Mouse (Mus musculus) embryonic facial prominence, embryonic 13.5 days (tissue): Measurements from ENCODE around the gene Npc1l1. TPM values are rescaled to one million over a fixed set of nuclear protein-coding genes. Genes with fewer than 3 reads are reported as not detected.

Experiments
- ATAC-seq: fragments of 200-750 bp; cut with Nextera tagmentation; 2 replicates; pipeline ENCODE4 v1.8.0; 2017; ENCODE audit warnings: low read depth; ENCODE audit not compliant: insufficient number of reproducible peaks, insufficient read depth, low FRiP score, low TSS enrichment
- H3K27ac ChIP-seq: fragments of 300-500 bp; sonication (generic); 2 replicates; pipeline ENCODE4 v1.5.1; 2015; ENCODE audit warnings: moderate library complexity, mild to moderate bottlenecking, inconsistent platforms
- H3K27me3 ChIP-seq: fragments of 300-500 bp; sonication (generic); 2 replicates; pipeline ENCODE4 v1.6.1; 2015; ENCODE audit warnings: mild to moderate bottlenecking, inconsistent platforms
- H3K36me3 ChIP-seq: fragments of 300-500 bp; sonication (generic); 2 replicates; pipeline ENCODE4 v1.6.1; 2015; ENCODE audit warnings: mild to moderate bottlenecking, inconsistent platforms
- H3K4me1 ChIP-seq: fragments of 300-500 bp; sonication (generic); 2 replicates; pipeline ENCODE4 v1.6.1; 2015; ENCODE audit warnings: inconsistent platforms
- H3K4me2 ChIP-seq: fragments of 300-500 bp; sonication (generic); 2 replicates; pipeline ENCODE4 v1.6.1; 2015; ENCODE audit warnings: moderate library complexity, mild to moderate bottlenecking, inconsistent platforms
- H3K4me3 ChIP-seq: fragments of 300-500 bp; sonication (generic); 2 replicates; pipeline ENCODE4 v1.5.1; 2015; ENCODE audit warnings: mild to moderate bottlenecking, inconsistent platforms
- H3K9ac ChIP-seq: fragments of 300-500 bp; sonication (generic); 2 replicates; pipeline ENCODE4 v1.6.1; 2015; ENCODE audit warnings: mild to moderate bottlenecking, inconsistent platforms
- H3K9me3 ChIP-seq: fragments of 300-500 bp; sonication (generic); 2 replicates; pipeline ENCODE4 v1.6.1; 2016; ENCODE audit warnings: inconsistent platforms
- WGBS: fragments of 180-500 bp; shearing (Covaris S2); methylation state at CpG from one replicate; pipeline ENCODE4 v1.1.7; 2015; ENCODE audit warnings: mixed read lengths; 5-methylcytosine and 5-hydroxymethylcytosine counted together
- polyA plus RNA-seq: library from polyadenylated mRNA; unstranded; fragments of >200 nt; fragmentation: Nextera tagmentation; extraction: Ambion mirVana; gene quantifications from 2 replicates; pipeline ENCODE4 v1.2.1, GENCODE M21; 2015

Npc1l1 gene
- polyA plus RNA-seq, 1 experiment from 2014 or later = 0.04 TPM

GRCm38 (mm10) chr11:6252824-6253223 lies 22.9 kb upstream of the Npc1l1 start:
- no peak overlapping the region for H3K4me2 ChIP-seq
- no peak for ATAC-seq
- H3K9ac ChIP-seq = no peak overlapping the region
- no peak overlapping the region for H3K4me3 ChIP-seq
- H3K9me3 ChIP-seq = no peaks in the 10 kb centered on the region
- H3K36me3 ChIP-seq = peaks cover 5% of the 10 kb centered on the region
- H3K27me3 ChIP-seq = no peaks in the 10 kb centered on the region
- WGBS = 90% methylated on average over 4 of the region's 4 CpGs
- H3K4me1 ChIP-seq = no peaks in the 10 kb centered on the region
- no peak overlapping the region for H3K27ac ChIP-seq

- H3K36me3 ChIP-seq = no peaks in the 10 kb centered on the region
- H3K4me2 ChIP-seq = no peak overlapping the region
- no peak overlapping the region for H3K9ac ChIP-seq
- no peaks in the 10 kb centered on the region for H3K9me3 ChIP-seq
- no peak for ATAC-seq
- 92% methylated on average over 5 of the region's 5 CpGs for WGBS
- H3K4me3 ChIP-seq = no peak overlapping the region
- no peak overlapping the region for H3K27ac ChIP-seq
- no peaks in the 10 kb centered on the region for H3K27me3 ChIP-seq
- no peaks in the 10 kb centered on the region for H3K4me1 ChIP-seq
These were observed 22.3 kb upstream of the Npc1l1 start for GRCm38 (mm10) chr11:6252248-6252647.

GRCm38 (mm10) chr11:6244707-6245106 lies 14.8 kb upstream of the Npc1l1 start:
- Histone ChIP-seq H3K4me3 (no peak overlapping the region), H3K36me3 (no peaks in the 10 kb centered on the region), H3K9me3 (no peaks in the 10 kb centered on the region), H3K9ac (no peak overlapping the region), H3K27me3 (no peaks in the 10 kb centered on the region), H3K27ac (no peak overlapping the region), H3K4me1 (no peaks in the 10 kb centered on the region), H3K4me2 (no peak overlapping the region)
- ATAC-seq = no peak
- WGBS = 56% methylated on average over 19 of the region's 19 CpGs

- Histone ChIP-seq H3K36me3 (no peaks in the 10 kb centered on the region), H3K27ac (no peak overlapping the region), H3K9me3 (peaks cover 24% of the 10 kb centered on the region), H3K9ac (no peak overlapping the region), H3K4me3 (no peak overlapping the region), H3K27me3 (no peaks in the 10 kb centered on the region), H3K4me1 (no peaks in the 10 kb centered on the region), H3K4me2 (no peak overlapping the region)
- 83% methylated on average over 4 of the region's 4 CpGs for WGBS
- no peak for ATAC-seq
These were observed 3.1 kb upstream of the Npc1l1 start for GRCm38 (mm10) chr11:6233025-6233424.

- Histone ChIP-seq H3K27ac (no peak overlapping the region), H3K36me3 (no peaks in the 10 kb centered on the region), H3K9me3 (no peaks in the 10 kb centered on the region), H3K27me3 (no peaks in the 10 kb centered on the region), H3K4me3 (no peak overlapping the region), H3K9ac (no peak overlapping the region), H3K4me1 (no peaks in the 10 kb centered on the region), H3K4me2 (no peak overlapping the region)
- ATAC-seq = no peak
- 68% methylated on average over 14 of the region's 14 CpGs for WGBS
These were observed 5.3 kb downstream of the Npc1l1 start for GRCm38 (mm10) chr11:6224541-6225229.

- 93% methylated on average over 10 of the region's 10 CpGs for WGBS
- no peaks in the 10 kb centered on the region for H3K4me1 ChIP-seq
- ATAC-seq = no peak
- H3K4me3 ChIP-seq = no peak overlapping the region
- no peaks in the 10 kb centered on the region for H3K27me3 ChIP-seq
- H3K27ac ChIP-seq = no peak overlapping the region
- no peaks in the 10 kb centered on the region for H3K9me3 ChIP-seq
- no peak overlapping the region for H3K4me2 ChIP-seq
- no peak overlapping the region for H3K9ac ChIP-seq
- no peaks in the 10 kb centered on the region for H3K36me3 ChIP-seq
These were observed 7.8 kb downstream of the Npc1l1 start for GRCm38 (mm10) chr11:6222187-6222586.

GRCm38 (mm10) chr11:6219967-6220366 lies 10.0 kb downstream of the Npc1l1 start:
- Histone ChIP-seq H3K9me3 (no peaks in the 10 kb centered on the region), H3K4me2 (no peak overlapping the region), H3K27me3 (no peaks in the 10 kb centered on the region), H3K36me3 (no peaks in the 10 kb centered on the region), H3K4me1 (no peaks in the 10 kb centered on the region), H3K27ac (no peak overlapping the region), H3K9ac (no peak overlapping the region), H3K4me3 (no peak overlapping the region)
- no peak for ATAC-seq
- WGBS = 75% methylated on average over 6 of the region's 6 CpGs

GRCm38 (mm10) chr11:6218189-6218896 lies 11.6 kb downstream of the Npc1l1 start:
- H3K9ac ChIP-seq = no peak overlapping the region
- H3K36me3 ChIP-seq = no peaks in the 10 kb centered on the region
- no peaks in the 10 kb centered on the region for H3K4me1 ChIP-seq
- ATAC-seq = no peak
- no peak overlapping the region for H3K27ac ChIP-seq
- no peak overlapping the region for H3K4me2 ChIP-seq
- H3K9me3 ChIP-seq = no peaks in the 10 kb centered on the region
- 79% methylated on average over 11 of the region's 11 CpGs for WGBS
- no peak overlapping the region for H3K4me3 ChIP-seq
- no peaks in the 10 kb centered on the region for H3K27me3 ChIP-seq

- Histone ChIP-seq H3K36me3 (no peaks in the 10 kb centered on the region), H3K4me3 (no peak overlapping the region), H3K4me2 (no peak overlapping the region), H3K9me3 (no peaks in the 10 kb centered on the region), H3K9ac (no peak overlapping the region), H3K27me3 (no peaks in the 10 kb centered on the region), H3K27ac (no peak overlapping the region), H3K4me1 (no peaks in the 10 kb centered on the region)
- 40% methylated on average over 3 of the region's 3 CpGs for WGBS
- ATAC-seq = no peak
These were observed 13.1 kb downstream of the Npc1l1 start for GRCm38 (mm10) chr11:6216834-6217233.

- no peak overlapping the region for H3K4me2 ChIP-seq
- H3K9ac ChIP-seq = no peak overlapping the region
- H3K4me3 ChIP-seq = no peak overlapping the region
- H3K27ac ChIP-seq = no peak overlapping the region
- H3K9me3 ChIP-seq = 0 out of 2 replicates have a peak, but pooled peaks cover 3% of the 10 kb centered on the region
- WGBS = 82% methylated on average over 1 of the region's 1 CpGs
- H3K4me1 ChIP-seq = no peaks in the 10 kb centered on the region
- no peaks in the 10 kb centered on the region for H3K27me3 ChIP-seq
- no peaks in the 10 kb centered on the region for H3K36me3 ChIP-seq
- no peak for ATAC-seq
These were observed 21.8 kb downstream of the Npc1l1 start for GRCm38 (mm10) chr11:6208158-6208557.

- no peaks in the 10 kb centered on the region for H3K4me1 ChIP-seq
- no peak for ATAC-seq
- H3K36me3 ChIP-seq = no peaks in the 10 kb centered on the region
- H3K27ac ChIP-seq = no peak overlapping the region
- H3K4me3 ChIP-seq = no peak overlapping the region
- H3K4me2 ChIP-seq = no peak overlapping the region
- 85% methylated on average over 2 of the region's 2 CpGs for WGBS
- H3K9me3 ChIP-seq = 0 out of 2 replicates have a peak, but pooled peaks cover 3% of the 10 kb centered on the region
- H3K9ac ChIP-seq = no peak overlapping the region
- no peaks in the 10 kb centered on the region for H3K27me3 ChIP-seq
These were observed 22.9 kb downstream of the Npc1l1 start for GRCm38 (mm10) chr11:6207090-6207489.

- peak overlapping the region; percentile 95 for H3K27ac ChIP-seq
- no peaks in the 10 kb centered on the region for H3K27me3 ChIP-seq
- peak overlapping the region; percentile 71 for H3K4me2 ChIP-seq
- 23% methylated on average over 9 of the region's 9 CpGs for WGBS
- peak overlapping the region; percentile 91 for H3K4me3 ChIP-seq
- H3K36me3 ChIP-seq = no peaks in the 10 kb centered on the region
- H3K9me3 ChIP-seq = no peaks in the 10 kb centered on the region
- peaks cover 16% of the 10 kb centered on the region for H3K4me1 ChIP-seq
- H3K9ac ChIP-seq = peak overlapping the region; percentile 91
- ATAC-seq = no peak
These were observed 29.4 kb downstream of the Npc1l1 start for GRCm38 (mm10) chr11:6200570-6200969.
